Mouse (Mus musculus): Measurements from ENCODE around the gene Gm44965. TPM values are rescaled to one million over a fixed set of nuclear protein-coding genes. Genes with fewer than 3 reads are reported as not detected.

Gene Gm44965
- polyA plus RNA-seq (2016; fragmentation: Nextera tagmentation; extraction: Ambion mirVana): 1.2 and 2.3 TPM in 2 replicates

DNA sequence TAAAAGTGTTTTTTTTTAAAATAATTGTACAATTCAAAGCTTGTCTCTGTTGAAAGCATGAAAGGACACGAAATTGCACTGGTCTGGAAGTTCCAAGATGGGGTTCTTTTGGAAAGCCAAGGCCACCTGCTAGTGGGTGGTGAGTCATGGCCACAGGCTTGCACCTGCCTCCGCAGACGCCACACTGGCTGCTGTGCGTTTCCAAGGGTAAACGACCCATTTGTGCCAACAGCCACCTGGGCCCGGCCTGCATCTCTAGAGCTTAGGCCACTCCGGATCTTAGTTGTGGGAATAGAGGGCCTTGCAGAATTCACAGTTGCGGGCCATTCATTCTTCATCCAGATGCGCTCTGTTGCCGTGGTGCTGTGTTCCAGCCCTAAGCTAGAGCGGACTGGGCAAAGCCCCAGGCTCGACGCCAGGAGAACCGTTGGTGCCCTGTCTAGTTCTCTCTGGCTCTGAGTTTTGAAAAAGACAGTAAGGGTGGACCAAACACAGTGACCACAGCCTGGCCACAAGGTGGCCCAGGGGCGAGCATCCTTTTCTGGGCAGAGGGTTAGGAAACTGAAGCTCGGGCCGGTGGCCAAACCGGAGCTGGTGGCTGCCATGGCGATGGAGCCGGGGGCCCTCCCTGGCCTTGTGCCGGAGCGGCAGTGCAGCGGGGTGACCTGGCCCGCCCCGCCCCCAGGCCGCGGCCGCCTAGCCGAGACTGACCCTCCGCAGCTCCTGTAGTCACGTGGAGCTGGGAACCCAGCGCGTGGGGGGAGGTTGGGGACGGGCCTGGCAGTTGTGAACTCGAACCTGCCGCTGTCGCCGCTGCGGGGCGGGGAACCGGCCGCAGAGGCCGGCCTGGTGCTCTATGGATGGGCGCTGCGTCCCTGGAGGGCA, at the start of gene Gm44965, which contains the start of gene Repin1:
Gene Gm44965 (plus strand): TSS at position 784 of the 885 bp plus-strand sequence.
Gene Repin1 (plus strand): TSS at position 726 of the 885 bp plus-strand sequence.
- H3K9me3 ChIP-seq: peaks cover 30% of the 10 kb centered on the region
- WGBS: 5% methylated on average over 45 of the region's 45 CpGs
- H3K4me3 ChIP-seq: peak within 1 kb of the TSS; percentile 87
- H3K4me1 ChIP-seq: peaks cover 27% of the 10 kb centered on the region
- peak; percentile 93 for DNase-seq (ENCODE audit: extremely low spot score, low spot score)
- no peaks in the 10 kb centered on the region for H3K27me3 ChIP-seq (ENCODE audit: poor library complexity, severe bottlenecking)
- H3K36me3 ChIP-seq (replicated peaks): peaks cover 34% of the 10 kb centered on the region
- H3K27ac ChIP-seq: peak within 1 kb of the TSS; percentile 98

DNA sequence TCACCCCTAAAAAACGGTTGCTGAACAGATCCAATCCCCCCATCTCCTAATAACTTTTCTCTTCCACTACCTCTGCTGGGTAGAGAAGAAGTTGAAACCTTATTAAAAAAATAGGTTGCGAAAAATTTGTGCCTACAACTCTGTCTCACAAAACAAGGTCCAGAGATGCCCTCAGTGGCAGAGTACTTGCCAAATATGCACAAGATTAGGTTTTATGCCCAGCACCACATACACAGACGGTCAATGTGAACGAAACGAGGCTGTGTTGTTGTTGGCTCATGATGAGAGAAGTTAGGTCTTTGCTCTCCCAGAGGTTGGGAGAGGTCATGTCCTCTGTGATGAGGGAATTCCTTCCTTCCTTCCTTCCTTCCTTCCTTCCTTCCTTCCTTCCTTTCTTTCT, 48.5 kb upstream of the Gm44965 start:
- Histone ChIP-seq H3K27me3 (ENCODE audit: poor library complexity, severe bottlenecking) (no peaks in the 10 kb centered on the region), H3K4me3 (no peak overlapping the region), H3K4me1 (peaks cover 18% of the 10 kb centered on the region), H3K27ac (no peak overlapping the region), H3K36me3 (replicated peaks) (peaks cover 23% of the 10 kb centered on the region), H3K9me3 (no peaks in the 10 kb centered on the region)
- no peak for DNase-seq (ENCODE audit: extremely low spot score, low spot score)
- 81% methylated on average over 5 of the region's 5 CpGs for WGBS

DNA sequence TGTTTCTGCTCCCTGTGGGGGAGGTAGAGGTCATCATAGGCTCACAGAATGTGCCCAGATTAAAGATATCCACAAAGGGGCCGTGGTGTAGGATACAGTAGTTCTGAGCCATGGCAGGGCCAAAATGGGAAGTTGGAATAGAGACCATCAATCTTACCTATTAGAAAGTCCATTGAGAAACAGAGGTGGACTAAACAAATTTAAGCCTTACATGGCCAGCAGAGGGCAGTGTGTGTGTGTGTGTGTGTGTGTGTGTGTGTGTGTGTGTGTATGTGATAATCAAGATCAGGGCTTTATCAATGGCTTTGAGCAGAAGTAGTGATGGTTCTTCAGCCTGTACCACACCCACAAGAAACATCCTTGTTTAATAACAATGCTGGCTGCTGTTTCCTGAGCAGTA, 47.5 kb upstream of the Gm44965 start:
- no peak overlapping the region for H3K4me3 ChIP-seq
- peaks cover 13% of the 10 kb centered on the region for H3K4me1 ChIP-seq
- no peak overlapping the region for H3K27ac ChIP-seq
- 71% methylated on average over 1 of the region's 1 CpGs for WGBS
- H3K27me3 ChIP-seq (ENCODE audit: poor library complexity, severe bottlenecking): no peaks in the 10 kb centered on the region
- peak; percentile 44 for DNase-seq (ENCODE audit: extremely low spot score, low spot score)
- H3K9me3 ChIP-seq: no peaks in the 10 kb centered on the region
- H3K36me3 ChIP-seq (replicated peaks): peaks cover 13% of the 10 kb centered on the region

GRCm38 (mm10) chr6:48546858-48547257, 46.9 kb upstream of the Gm44965 start:
- DNase-seq (ENCODE audit: extremely low spot score, low spot score): no peak
- Histone ChIP-seq H3K9me3 (no peaks in the 10 kb centered on the region), H3K27me3 (ENCODE audit: poor library complexity, severe bottlenecking) (no peaks in the 10 kb centered on the region), H3K27ac (no peak overlapping the region), H3K4me3 (no peak overlapping the region), H3K36me3 (replicated peaks) (peaks cover 8% of the 10 kb centered on the region; the same call in 1 of the 2 replicates), H3K4me1 (peaks cover 7% of the 10 kb centered on the region; the same call in 1 of the 2 replicates)
- 75% methylated on average over 4 of the region's 4 CpGs for WGBS

- no peaks in the 10 kb centered on the region for H3K9me3 ChIP-seq
- H3K4me3 ChIP-seq: no peak overlapping the region
- WGBS: 91% methylated on average over 6 of the region's 6 CpGs
- no peaks in the 10 kb centered on the region for H3K36me3 ChIP-seq (replicated peaks)
- H3K27ac ChIP-seq: no peak overlapping the region
- no peak for DNase-seq (ENCODE audit: extremely low spot score, low spot score)
- no peaks in the 10 kb centered on the region for H3K4me1 ChIP-seq
- no peaks in the 10 kb centered on the region for H3K27me3 ChIP-seq (ENCODE audit: poor library complexity, severe bottlenecking)
These were observed 45.4 kb upstream of the Gm44965 start for GRCm38 (mm10) chr6:48548314-48548713.

DNA sequence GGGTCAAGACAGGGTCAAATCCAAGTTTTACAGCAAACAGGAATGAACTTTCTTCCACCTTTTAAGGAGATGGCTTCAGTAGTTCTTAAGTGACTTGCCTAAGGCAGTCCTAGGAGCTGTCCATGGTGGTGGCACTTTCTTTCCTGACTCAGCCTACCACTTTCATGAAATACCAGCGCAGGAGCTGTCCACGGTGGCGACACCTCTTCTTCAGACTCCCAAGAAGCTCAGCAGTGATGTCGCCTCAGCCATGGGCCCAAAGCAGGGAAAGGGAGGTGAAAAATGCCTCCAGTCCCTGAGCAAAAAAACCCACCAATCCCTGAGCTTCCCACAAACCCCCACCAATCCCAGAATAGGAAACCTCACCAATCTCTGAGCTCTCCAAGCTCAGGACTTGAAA, 40.8 kb upstream of the Gm44965 start:
- H3K27me3 ChIP-seq (ENCODE audit: poor library complexity, severe bottlenecking): no peaks in the 10 kb centered on the region
- DNase-seq (ENCODE audit: extremely low spot score, low spot score): no peak
- peaks cover 20% of the 10 kb centered on the region for H3K4me1 ChIP-seq
- H3K27ac ChIP-seq: no peak overlapping the region
- H3K36me3 ChIP-seq (replicated peaks): peaks cover 14% of the 10 kb centered on the region
- H3K9me3 ChIP-seq: no peaks in the 10 kb centered on the region
- no peak overlapping the region for H3K4me3 ChIP-seq
- 71% methylated on average over 4 of the region's 4 CpGs for WGBS

- Histone ChIP-seq H3K27me3 (ENCODE audit: poor library complexity, severe bottlenecking) (no peaks in the 10 kb centered on the region), H3K4me3 (peak overlapping the region; percentile 56), H3K27ac (peak overlapping the region; percentile 92), H3K4me1 (peaks cover 20% of the 10 kb centered on the region), H3K36me3 (replicated peaks) (peaks cover 14% of the 10 kb centered on the region), H3K9me3 (no peaks in the 10 kb centered on the region)
- DNase-seq (ENCODE audit: extremely low spot score, low spot score): no peak
- 86% methylated on average over 4 of the region's 4 CpGs for WGBS
These were observed 39.9 kb upstream of the Gm44965 start for GRCm38 (mm10) chr6:48553819-48554218.

DNA sequence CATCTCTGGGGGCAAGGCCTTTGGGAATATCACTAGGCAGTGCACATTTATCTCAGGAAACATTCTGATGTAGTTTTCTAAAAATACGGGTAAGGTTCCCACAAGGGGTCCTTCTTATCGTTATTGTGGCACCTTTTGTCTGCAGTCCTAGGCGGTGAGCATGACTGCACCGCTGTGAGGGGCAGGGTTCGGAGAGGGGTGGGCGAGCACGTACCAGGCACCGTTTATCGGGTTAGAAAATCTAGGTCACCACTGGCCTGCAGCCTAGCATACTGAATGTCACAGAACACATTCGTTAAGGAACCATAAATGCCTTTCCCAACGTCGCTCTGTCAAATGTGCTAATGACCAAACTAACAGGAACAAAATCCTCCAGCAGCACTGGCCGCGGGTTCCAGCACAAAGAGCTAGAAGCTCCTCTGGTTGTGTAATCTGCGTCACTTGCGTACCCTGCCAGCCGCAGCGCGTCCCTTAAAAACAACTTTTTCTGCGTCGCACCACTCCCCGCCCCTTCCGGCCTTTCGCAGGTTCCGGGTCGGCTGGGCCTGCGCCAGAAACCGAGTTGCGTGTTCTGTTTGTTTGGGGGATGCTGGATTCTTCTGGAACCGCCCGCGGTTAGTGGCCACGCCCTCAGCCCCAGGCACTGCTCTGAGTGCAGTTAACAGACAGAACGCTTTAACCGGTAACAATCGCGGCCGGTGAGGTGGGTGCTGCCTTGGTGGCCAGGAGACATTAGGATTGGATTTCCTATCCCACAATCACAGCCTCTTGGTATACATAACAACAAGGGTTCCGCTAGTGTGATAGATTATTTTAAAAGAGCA, 39.2 kb upstream of the Gm44965 start, which contains the start of gene Lrrc61:
Gene Lrrc61 (plus strand): TSS at position 517 of the 824 bp plus-strand sequence.
- no peaks in the 10 kb centered on the region for H3K27me3 ChIP-seq (ENCODE audit: poor library complexity, severe bottlenecking)
- H3K27ac ChIP-seq: peak within 1 kb of the TSS; percentile 92
- peak; percentile 91 for DNase-seq (ENCODE audit: extremely low spot score, low spot score)
- H3K4me3 ChIP-seq: peak within 1 kb of the TSS; percentile 56
- peaks cover 19% of the 10 kb centered on the region for H3K36me3 ChIP-seq (replicated peaks)
- H3K9me3 ChIP-seq: no peaks in the 10 kb centered on the region
- peaks cover 20% of the 10 kb centered on the region for H3K4me1 ChIP-seq
- WGBS: under 1% methylated on average over 39 of the region's 39 CpGs

DNA sequence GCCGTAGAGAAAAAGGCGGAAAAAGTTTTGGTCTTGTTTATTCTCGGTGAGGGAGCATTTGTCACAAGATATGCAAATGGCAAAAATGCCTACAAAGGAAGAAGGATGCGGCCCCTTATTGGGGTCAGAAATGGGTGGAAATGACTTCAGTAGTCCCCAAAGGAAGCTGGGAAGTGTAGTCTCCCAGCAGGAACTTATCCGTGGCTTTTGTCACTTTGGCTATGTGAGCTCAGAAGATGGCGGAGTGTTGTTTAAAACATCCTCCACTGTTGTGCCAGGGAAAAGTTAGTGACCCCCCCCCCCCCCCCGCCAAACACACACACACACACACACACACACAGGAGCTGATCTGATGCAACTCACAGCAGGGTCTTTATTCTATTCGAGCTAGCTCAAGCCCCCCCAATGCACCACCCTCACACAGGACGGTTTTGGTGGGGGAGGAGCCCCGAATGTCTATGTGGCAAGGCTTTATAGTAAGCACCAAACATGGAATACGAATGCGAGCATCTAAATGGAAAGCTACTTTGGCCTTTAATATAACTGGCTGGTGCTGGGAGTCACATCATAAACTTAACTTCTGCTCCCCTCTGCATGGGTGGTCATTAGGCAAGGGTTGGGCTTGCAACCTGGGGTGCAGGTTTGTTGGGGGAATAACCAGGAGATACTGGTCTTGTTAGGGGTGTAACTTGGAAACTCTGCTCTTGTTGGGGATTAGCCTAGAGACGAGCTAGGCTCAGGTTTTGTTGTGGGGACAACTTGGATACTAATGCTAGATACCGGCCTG, 38.4 kb upstream of the Gm44965 start:
- H3K27me3 ChIP-seq (ENCODE audit: poor library complexity, severe bottlenecking): no peaks in the 10 kb centered on the region
- H3K27ac ChIP-seq: peak overlapping the region; percentile 92
- peak; percentile 53 for DNase-seq (ENCODE audit: extremely low spot score, low spot score)
- WGBS: 33% methylated on average over 14 of the region's 14 CpGs
- H3K9me3 ChIP-seq: no peaks in the 10 kb centered on the region
- H3K36me3 ChIP-seq (replicated peaks): peaks cover 19% of the 10 kb centered on the region
- peaks cover 20% of the 10 kb centered on the region for H3K4me1 ChIP-seq
- peak overlapping the region; percentile 56 for H3K4me3 ChIP-seq

DNA sequence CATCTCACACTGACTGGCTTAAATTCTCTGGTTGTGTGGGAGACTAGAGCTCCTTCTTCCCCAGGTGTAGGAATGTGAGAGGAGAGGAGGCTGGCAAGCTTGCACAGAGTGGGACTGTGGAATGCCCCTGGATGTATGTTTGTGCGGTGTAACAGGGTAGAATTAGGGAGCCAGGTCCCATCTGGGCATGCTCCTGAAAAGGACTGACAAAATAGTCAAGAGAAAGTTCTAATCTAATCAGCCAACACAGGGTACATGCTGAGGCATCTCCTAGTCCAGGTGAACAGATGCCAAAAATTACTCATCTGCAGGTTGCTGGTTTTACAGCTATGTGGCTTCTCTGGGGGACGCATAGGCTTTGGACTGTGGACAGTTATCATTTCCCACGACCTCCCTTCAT, 37.8 kb upstream of the Gm44965 start:
- Histone ChIP-seq H3K27me3 (ENCODE audit: poor library complexity, severe bottlenecking) (no peaks in the 10 kb centered on the region), H3K36me3 (replicated peaks) (peaks cover 23% of the 10 kb centered on the region), H3K9me3 (no peaks in the 10 kb centered on the region), H3K4me3 (peak overlapping the region; percentile 56), H3K27ac (peak overlapping the region; percentile 92; the same call in 1 of the 2 replicates), H3K4me1 (peaks cover 20% of the 10 kb centered on the region)
- WGBS: 93% methylated on average over 3 of the region's 3 CpGs
- no peak for DNase-seq (ENCODE audit: extremely low spot score, low spot score)

DNA sequence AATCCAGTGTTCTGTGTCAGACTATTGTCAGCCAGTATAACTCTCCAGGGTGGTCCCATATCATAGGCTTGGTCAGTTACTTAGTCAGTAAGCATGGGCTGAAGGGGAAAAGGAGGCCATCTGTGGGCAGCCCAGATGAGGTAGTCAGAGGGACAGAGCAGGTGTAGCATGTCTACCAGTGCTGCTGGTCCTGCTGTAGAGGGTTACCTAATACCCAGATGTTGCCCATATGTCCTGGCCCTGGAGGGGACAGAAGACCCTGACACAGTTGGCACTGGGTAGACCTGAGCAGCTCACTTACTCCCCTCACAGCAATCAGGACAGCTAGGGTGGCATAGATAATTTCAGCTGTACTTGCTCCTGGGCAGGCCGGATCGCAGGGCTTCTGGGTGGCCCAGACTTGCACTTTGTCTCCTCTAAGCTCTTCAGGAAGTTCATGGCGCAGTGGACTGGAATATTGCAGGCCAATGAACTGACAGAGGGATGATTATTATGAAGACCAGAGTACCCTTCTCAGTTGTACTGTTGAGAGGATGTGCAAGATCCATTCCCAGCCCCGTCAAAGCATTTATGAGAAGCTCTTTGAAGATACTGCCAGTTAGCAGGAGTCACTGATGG, 27.9 kb upstream of the Gm44965 start:
- WGBS: 93% methylated on average over 4 of the region's 4 CpGs
- no peaks in the 10 kb centered on the region; the same call in 1 of the 2 replicates for H3K9me3 ChIP-seq
- peaks cover 64% of the 10 kb centered on the region for H3K36me3 ChIP-seq (replicated peaks)
- H3K27ac ChIP-seq: no peak overlapping the region
- H3K27me3 ChIP-seq (ENCODE audit: poor library complexity, severe bottlenecking): no peaks in the 10 kb centered on the region
- no peak overlapping the region for H3K4me3 ChIP-seq
- DNase-seq (ENCODE audit: extremely low spot score, low spot score): no peak
- H3K4me1 ChIP-seq: no peaks in the 10 kb centered on the region

DNA sequence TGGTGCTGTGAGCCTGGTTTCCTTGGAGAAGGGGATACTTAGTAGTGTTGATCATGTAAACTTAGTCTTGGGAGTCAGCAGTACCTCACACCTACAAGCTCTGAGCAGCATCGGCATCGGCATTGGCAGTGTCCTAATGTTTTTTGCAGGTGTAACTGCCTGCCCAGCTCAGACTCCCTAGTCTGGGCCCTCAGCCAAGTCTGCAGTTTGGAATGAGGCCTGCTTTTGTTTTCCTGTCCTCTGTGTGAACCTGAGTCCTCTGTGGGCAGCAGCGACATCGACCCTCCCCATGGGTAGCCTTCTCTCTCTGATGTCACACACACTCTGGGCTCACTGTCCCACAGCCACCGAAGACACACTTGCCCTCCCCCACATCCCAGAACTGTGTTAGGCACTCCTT, 27.4 kb upstream of the Gm44965 start:
- no peak for DNase-seq (ENCODE audit: extremely low spot score, low spot score)
- no peaks in the 10 kb centered on the region; the same call in 1 of the 2 replicates for H3K9me3 ChIP-seq
- H3K4me1 ChIP-seq: no peaks in the 10 kb centered on the region
- WGBS: 83% methylated on average over 5 of the region's 5 CpGs
- H3K27me3 ChIP-seq (ENCODE audit: poor library complexity, severe bottlenecking): no peaks in the 10 kb centered on the region
- peaks cover 61% of the 10 kb centered on the region for H3K36me3 ChIP-seq (replicated peaks)
- H3K4me3 ChIP-seq: no peak overlapping the region
- no peak overlapping the region for H3K27ac ChIP-seq

Measured in forebrain, embryonic 10.5 days (tissue).